Mouse (Mus musculus): ENCODE measurements around the gene Tsfm. TPM values are rescaled to one million over a fixed set of nuclear protein-coding genes. Genes with fewer than 3 reads are reported as not detected.

Tsfm gene
- polyA plus RNA-seq, 1 experiment from 2014 or later, result 85.0 TPM

- no peak for ATAC-seq (ENCODE audit: insufficient number of reproducible peaks, insufficient read depth, low FRiP score, low read depth)
- Histone ChIP-seq H3K4me3 (ENCODE audit: control insufficient read depth in 1 of 2, insufficient read depth in 1 of 2, low read depth in 1 of 2, low read length in 2 of 2) (no peak overlapping the region), H3K27ac (replicated peaks in 1 of 2; ENCODE audit: control insufficient read depth in 1 of 2, insufficient read depth in 1 of 2, low read depth in 2 of 2, low read length in 2 of 2) (no peak overlapping the region), H3K4me2 (ENCODE audit: low read length) (no peak overlapping the region), H3K9me3 (ENCODE audit: control insufficient read depth, low read length) (no peaks in the 10 kb centered on the region), H3K27me3 (ENCODE audit: control insufficient read depth, insufficient read depth, low read length) (no peaks in the 10 kb centered on the region), H3K4me1 (ENCODE audit: control insufficient read depth in 2 of 2, insufficient read depth in 2 of 2, low read length in 2 of 2) (peaks cover 25 to 33% of the 10 kb centered on the region in 2 experiments), H3K9ac (ENCODE audit: low read length) (no peak overlapping the region), H3K36me3 (ENCODE audit: control insufficient read depth, insufficient read depth, low read length) (no peaks in the 10 kb centered on the region)
- WGBS, result 55% methylated on average over 4 of the region's 4 CpGs
Observed at GRCm38 (mm10) chr10:126977076-126977475, 53.6 kb downstream of the Tsfm start.

- H3K36me3 ChIP-seq (ENCODE audit: control insufficient read depth, insufficient read depth, low read length), result no peaks in the 10 kb centered on the region
- 63% methylated on average over 6 of the region's 6 CpGs for WGBS
- no peak overlapping the region for H3K27ac ChIP-seq (replicated peaks in 1 of 2; ENCODE audit: control insufficient read depth in 1 of 2, insufficient read depth in 1 of 2, low read depth in 2 of 2, low read length in 2 of 2)
- no peak for ATAC-seq (ENCODE audit: insufficient number of reproducible peaks, insufficient read depth, low FRiP score, low read depth)
- H3K4me2 ChIP-seq (ENCODE audit: low read length), result no peak overlapping the region
- no peak overlapping the region for H3K9ac ChIP-seq (ENCODE audit: low read length)
- no peaks in the 10 kb centered on the region for H3K27me3 ChIP-seq (ENCODE audit: control insufficient read depth, insufficient read depth, low read length)
- H3K4me3 ChIP-seq (ENCODE audit: control insufficient read depth in 1 of 2, insufficient read depth in 1 of 2, low read depth in 1 of 2, low read length in 2 of 2), result no peak overlapping the region
- H3K4me1 ChIP-seq (ENCODE audit: control insufficient read depth in 2 of 2, insufficient read depth in 2 of 2, low read length in 2 of 2), result peaks cover 22 to 32% of the 10 kb centered on the region in 2 experiments
- H3K9me3 ChIP-seq (ENCODE audit: control insufficient read depth, low read length), result no peaks in the 10 kb centered on the region
Observed at GRCm38 (mm10) chr10:126975706-126976105, 54.9 kb downstream of the Tsfm start.

- peak overlapping the region; percentile 79 to 89 for H3K27ac ChIP-seq (replicated peaks in 1 of 2; ENCODE audit: control insufficient read depth in 1 of 2, insufficient read depth in 1 of 2, low read depth in 2 of 2, low read length in 2 of 2)
- ATAC-seq (ENCODE audit: insufficient number of reproducible peaks, insufficient read depth, low FRiP score, low read depth), result no peak
- no peaks in the 10 kb centered on the region for H3K27me3 ChIP-seq (ENCODE audit: control insufficient read depth, insufficient read depth, low read length)
- 25% methylated on average over 7 of the region's 7 CpGs for WGBS
- H3K4me3 ChIP-seq (ENCODE audit: control insufficient read depth in 1 of 2, insufficient read depth in 1 of 2, low read depth in 1 of 2, low read length in 2 of 2), result no peak overlapping the region
- no peak overlapping the region for H3K4me2 ChIP-seq (ENCODE audit: low read length)
- H3K36me3 ChIP-seq (ENCODE audit: control insufficient read depth, insufficient read depth, low read length), result no peaks in the 10 kb centered on the region
- peaks cover 21 to 30% of the 10 kb centered on the region in 2 experiments for H3K4me1 ChIP-seq (ENCODE audit: control insufficient read depth in 2 of 2, insufficient read depth in 2 of 2, low read length in 2 of 2)
- H3K9ac ChIP-seq (ENCODE audit: low read length), result peak overlapping the region; percentile 47; the same call in 1 of the 2 replicates
- no peaks in the 10 kb centered on the region for H3K9me3 ChIP-seq (ENCODE audit: control insufficient read depth, low read length)
Observed at GRCm38 (mm10) chr10:126972988-126973387, 57.7 kb downstream of the Tsfm start.

- no peaks in the 10 kb centered on the region for H3K36me3 ChIP-seq (ENCODE audit: control insufficient read depth, insufficient read depth, low read length)
- peak overlapping the region; percentile 47 for H3K9ac ChIP-seq (ENCODE audit: low read length)
- H3K9me3 ChIP-seq (ENCODE audit: control insufficient read depth, low read length), result no peaks in the 10 kb centered on the region
- WGBS, result 11% methylated on average over 13 of the region's 13 CpGs
- H3K4me1 ChIP-seq (ENCODE audit: control insufficient read depth in 2 of 2, insufficient read depth in 2 of 2, low read length in 2 of 2), result peaks cover 18 to 24% of the 10 kb centered on the region in 2 experiments
- peak overlapping the region; percentile 89 to 90 for H3K27ac ChIP-seq (replicated peaks in 1 of 2; ENCODE audit: control insufficient read depth in 1 of 2, insufficient read depth in 1 of 2, low read depth in 2 of 2, low read length in 2 of 2)
- no peak overlapping the region for H3K4me3 ChIP-seq (ENCODE audit: control insufficient read depth in 1 of 2, insufficient read depth in 1 of 2, low read depth in 1 of 2, low read length in 2 of 2)
- H3K27me3 ChIP-seq (ENCODE audit: control insufficient read depth, insufficient read depth, low read length), result no peaks in the 10 kb centered on the region
- peak; percentile 91 for ATAC-seq (ENCODE audit: insufficient number of reproducible peaks, insufficient read depth, low FRiP score, low read depth)
- peak overlapping the region; percentile 54 for H3K4me2 ChIP-seq (ENCODE audit: low read length)
Observed at GRCm38 (mm10) chr10:126972051-126972725, 58.5 kb downstream of the Tsfm start.

GRCm38 (mm10) chr10:126971363-126972050 lies 59.1 kb downstream of the Tsfm start:
- no peak overlapping the region for H3K4me3 ChIP-seq (ENCODE audit: control insufficient read depth in 1 of 2, insufficient read depth in 1 of 2, low read depth in 1 of 2, low read length in 2 of 2)
- H3K27me3 ChIP-seq (ENCODE audit: control insufficient read depth, insufficient read depth, low read length), result no peaks in the 10 kb centered on the region
- peak overlapping the region; percentile 89 to 90 for H3K27ac ChIP-seq (replicated peaks in 1 of 2; ENCODE audit: control insufficient read depth in 1 of 2, insufficient read depth in 1 of 2, low read depth in 2 of 2, low read length in 2 of 2)
- no peaks in the 10 kb centered on the region for H3K36me3 ChIP-seq (ENCODE audit: control insufficient read depth, insufficient read depth, low read length)
- no peak for ATAC-seq (ENCODE audit: insufficient number of reproducible peaks, insufficient read depth, low FRiP score, low read depth)
- H3K4me2 ChIP-seq (ENCODE audit: low read length), result peak overlapping the region; percentile 54
- H3K9ac ChIP-seq (ENCODE audit: low read length), result peak overlapping the region; percentile 47; the same call in 1 of the 2 replicates
- H3K9me3 ChIP-seq (ENCODE audit: control insufficient read depth, low read length), result no peaks in the 10 kb centered on the region
- 11% methylated on average over 12 of the region's 12 CpGs for WGBS
- peaks cover 18 to 24% of the 10 kb centered on the region in 2 experiments for H3K4me1 ChIP-seq (ENCODE audit: control insufficient read depth in 2 of 2, insufficient read depth in 2 of 2, low read length in 2 of 2)

GRCm38 (mm10) chr10:126963821-126964220 lies 66.8 kb downstream of the Tsfm start:
- Histone ChIP-seq H3K27ac (replicated peaks in 1 of 2; ENCODE audit: control insufficient read depth in 1 of 2, insufficient read depth in 1 of 2, low read depth in 2 of 2, low read length in 2 of 2) (peak overlapping the region in 1 of 2 experiments; percentile 78; a peak in 1 of 4 replicates), H3K27me3 (ENCODE audit: control insufficient read depth, insufficient read depth, low read length) (no peaks in the 10 kb centered on the region), H3K4me1 (ENCODE audit: control insufficient read depth in 2 of 2, insufficient read depth in 2 of 2, low read length in 2 of 2) (peaks cover 18 to 19% of the 10 kb centered on the region in 2 experiments), H3K9ac (ENCODE audit: low read length) (no peak overlapping the region), H3K4me2 (ENCODE audit: low read length) (no peak overlapping the region), H3K36me3 (ENCODE audit: control insufficient read depth, insufficient read depth, low read length) (no peaks in the 10 kb centered on the region), H3K4me3 (ENCODE audit: control insufficient read depth in 1 of 2, insufficient read depth in 1 of 2, low read depth in 1 of 2, low read length in 2 of 2) (no peak overlapping the region), H3K9me3 (ENCODE audit: control insufficient read depth, low read length) (no peaks in the 10 kb centered on the region)
- 87% methylated on average over 8 of the region's 8 CpGs for WGBS
- ATAC-seq (ENCODE audit: insufficient number of reproducible peaks, insufficient read depth, low FRiP score, low read depth), result no peak

- H3K27ac ChIP-seq (replicated peaks in 1 of 2; ENCODE audit: control insufficient read depth in 1 of 2, insufficient read depth in 1 of 2, low read depth in 2 of 2, low read length in 2 of 2), result peak overlapping the region; percentile 70 to 78; a peak in 3 of 4 replicates
- no peak overlapping the region for H3K4me3 ChIP-seq (ENCODE audit: control insufficient read depth in 1 of 2, insufficient read depth in 1 of 2, low read depth in 1 of 2, low read length in 2 of 2)
- H3K36me3 ChIP-seq (ENCODE audit: control insufficient read depth, insufficient read depth, low read length), result no peaks in the 10 kb centered on the region
- no peak for ATAC-seq (ENCODE audit: insufficient number of reproducible peaks, insufficient read depth, low FRiP score, low read depth)
- H3K27me3 ChIP-seq (ENCODE audit: control insufficient read depth, insufficient read depth, low read length), result no peaks in the 10 kb centered on the region
- no peak overlapping the region for H3K9ac ChIP-seq (ENCODE audit: low read length)
- H3K4me2 ChIP-seq (ENCODE audit: low read length), result no peak overlapping the region
- WGBS, result 44% methylated on average over 6 of the region's 6 CpGs
- peaks cover 18 to 19% of the 10 kb centered on the region in 2 experiments for H3K4me1 ChIP-seq (ENCODE audit: control insufficient read depth in 2 of 2, insufficient read depth in 2 of 2, low read length in 2 of 2)
- H3K9me3 ChIP-seq (ENCODE audit: control insufficient read depth, low read length), result no peaks in the 10 kb centered on the region
Observed at GRCm38 (mm10) chr10:126962966-126963330, 67.7 kb downstream of the Tsfm start.

All from heart, embryonic 14.5 days (tissue).